Mouse (Mus musculus): ENCODE results near the gene Zkscan14. TPM values are rescaled to one million over a fixed set of nuclear protein-coding genes. Genes with fewer than 3 reads are reported as not detected.
"Not testable (repeated sequence)": the region's sequence is repeated elsewhere in the genome, so short reads cannot be mapped to it uniquely, and the experiment has no call there.

The Zkscan14 gene
- 13.8 and 15.0 TPM in 2 replicates for polyA plus RNA-seq (2015; fragmentation: Nextera tagmentation; extraction: Ambion mirVana)

DNA sequence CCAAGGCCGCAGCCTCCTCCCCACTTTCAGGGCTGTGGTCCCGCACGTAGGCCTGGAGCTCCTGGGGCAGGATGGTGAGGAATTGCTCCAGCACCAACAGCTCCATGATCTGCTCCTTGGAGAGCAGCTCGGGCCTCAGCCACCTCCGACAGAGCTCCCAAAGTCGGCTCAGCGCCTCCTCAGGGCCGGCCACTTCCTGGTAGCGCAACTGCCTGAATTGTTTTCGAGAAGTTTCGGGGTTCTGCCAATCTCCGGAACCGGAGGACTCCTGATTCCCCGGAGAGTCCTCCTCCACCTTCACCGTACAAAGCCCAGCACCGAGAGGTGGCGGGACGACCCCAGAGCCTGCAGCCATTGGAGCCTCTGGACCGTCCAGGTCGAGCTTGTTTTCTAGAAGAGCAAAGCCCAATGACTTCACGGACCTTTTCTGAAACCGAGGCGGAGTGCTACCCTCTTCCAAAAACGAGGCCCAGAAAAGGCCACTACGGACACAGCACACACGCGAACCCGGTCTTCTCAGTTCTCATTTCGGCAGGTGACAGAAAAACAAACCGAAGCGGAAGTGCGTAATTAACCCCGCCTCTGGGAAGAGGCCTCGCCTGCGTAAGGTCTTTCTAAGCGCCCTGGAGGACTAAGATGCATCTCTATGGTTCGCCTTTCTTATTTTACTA is at the start of gene Zkscan14:
Zkscan14 (minus strand) TSS at position 548 of the 671 bp plus-strand sequence.
- no peaks in the 10 kb centered on the region for H3K27me3 ChIP-seq
- ATAC-seq, result peak; percentile 12
- H3K36me3 ChIP-seq, result peaks cover 11% of the 10 kb centered on the region
- H3K4me3 ChIP-seq (replicated peaks), result peak within 1 kb of the TSS; percentile 62
- peaks cover 31% of the 10 kb centered on the region for H3K4me1 ChIP-seq (replicated peaks)
- no peaks in the 10 kb centered on the region for H3K9me3 ChIP-seq
- WGBS, result 2% methylated on average over 37 of the region's 37 CpGs
- peak within 1 kb of the TSS; percentile 90 for H3K9ac ChIP-seq (replicated peaks)
- H3K4me2 ChIP-seq (replicated peaks), result peak within 1 kb of the TSS; percentile 99
- H3K27ac ChIP-seq, result peak within 1 kb of the TSS; percentile 64; the same call in 1 of the 2 replicates

DNA sequence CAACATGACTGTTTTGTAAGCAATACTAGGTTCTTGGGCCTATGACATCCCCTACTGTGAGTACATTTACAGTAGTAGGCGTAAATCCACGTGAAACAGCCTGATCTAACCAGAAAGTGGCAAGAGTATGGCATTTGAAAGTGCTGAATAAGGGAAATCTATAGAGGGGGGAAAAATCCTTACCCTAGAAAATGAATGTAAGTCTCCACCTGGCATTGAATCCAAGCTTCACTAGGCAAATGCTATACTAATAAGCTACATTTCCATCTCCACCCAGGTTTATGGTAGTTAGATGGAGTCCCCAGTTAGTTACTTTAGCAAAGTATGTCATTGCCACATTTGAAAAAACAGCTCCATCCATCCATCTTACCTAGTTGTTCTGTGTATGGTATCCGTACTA is 47.9 kb upstream of the Zkscan14 start:
- no peak overlapping the region for H3K9ac ChIP-seq (replicated peaks)
- H3K4me1 ChIP-seq (replicated peaks), result no peaks in the 10 kb centered on the region
- no peaks in the 10 kb centered on the region for H3K27me3 ChIP-seq
- ATAC-seq, result no peak
- no peaks in the 10 kb centered on the region for H3K9me3 ChIP-seq
- no peak overlapping the region for H3K4me2 ChIP-seq (replicated peaks)
- H3K4me3 ChIP-seq (replicated peaks), result no peak overlapping the region
- WGBS, result 94% methylated on average over 3 of the region's 3 CpGs
- peaks cover 70% of the 10 kb centered on the region for H3K36me3 ChIP-seq
- H3K27ac ChIP-seq, result no peak overlapping the region

DNA sequence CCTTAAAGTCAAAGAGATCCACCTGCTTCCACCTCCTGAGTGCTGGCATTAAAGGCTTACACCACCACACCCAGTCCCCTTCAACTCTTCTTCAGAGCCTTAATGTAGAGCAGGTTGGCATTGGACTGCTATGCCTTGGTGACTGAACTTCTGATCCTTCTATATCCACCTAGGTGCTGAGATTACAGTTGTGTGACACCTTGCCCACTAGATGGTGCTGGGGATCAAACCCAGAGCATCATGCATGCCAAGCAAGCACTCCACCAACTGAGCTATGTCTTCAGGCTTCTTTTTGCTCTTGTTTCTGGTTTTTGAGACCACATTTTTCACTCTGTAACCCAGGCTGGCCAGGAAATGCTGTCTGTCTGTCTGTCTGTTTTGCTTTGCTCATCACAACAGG is 33.0 kb upstream of the Zkscan14 start:
- Histone ChIP-seq H3K27ac (no peak overlapping the region), H3K4me2 (replicated peaks) (no peak overlapping the region), H3K36me3 (peaks cover 55% of the 10 kb centered on the region), H3K9me3 (no peaks in the 10 kb centered on the region), H3K9ac (replicated peaks) (no peak overlapping the region), H3K4me1 (replicated peaks) (peaks cover 21% of the 10 kb centered on the region), H3K4me3 (replicated peaks) (no peak overlapping the region), H3K27me3 (no peaks in the 10 kb centered on the region)
- no peak for ATAC-seq

DNA sequence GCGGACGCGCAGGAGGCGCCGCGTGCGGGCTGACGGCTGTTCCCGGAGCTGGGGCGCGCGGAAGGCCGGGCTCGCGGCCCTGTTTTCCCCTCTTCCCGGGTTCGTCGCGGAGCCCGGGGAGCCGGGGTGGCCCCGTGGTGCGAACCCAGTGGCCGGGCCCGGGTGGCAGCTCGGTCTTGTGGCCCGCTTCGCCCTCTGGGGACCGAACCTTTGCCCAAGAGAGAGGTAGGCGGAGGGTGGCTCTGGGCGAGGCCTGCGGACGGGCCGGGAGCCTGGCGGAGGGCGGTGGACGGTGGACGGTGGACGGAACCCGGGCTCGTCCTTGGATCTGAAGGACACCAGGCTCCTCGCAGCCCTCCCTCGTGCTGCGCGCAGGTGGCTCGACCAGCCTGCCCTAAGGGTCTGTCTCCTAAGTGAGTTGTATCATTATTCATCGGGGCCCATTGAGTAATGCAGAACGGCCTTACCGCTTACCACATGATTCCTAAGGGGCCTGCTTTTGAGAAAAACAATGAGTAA is 30.3 kb upstream of the Zkscan14 start:
- Histone ChIP-seq H3K4me1 (replicated peaks) (peaks cover 21% of the 10 kb centered on the region), H3K9me3 (no peaks in the 10 kb centered on the region), H3K9ac (replicated peaks) (peak overlapping the region; percentile 98), H3K27ac (peak overlapping the region; percentile 84), H3K4me3 (replicated peaks) (peak overlapping the region; percentile 91), H3K36me3 (peaks cover 34% of the 10 kb centered on the region), H3K27me3 (no peaks in the 10 kb centered on the region), H3K4me2 (replicated peaks) (peak overlapping the region; percentile 69)
- under 1% methylated on average over 38 of the region's 49 CpGs for WGBS
- no peak for ATAC-seq

DNA sequence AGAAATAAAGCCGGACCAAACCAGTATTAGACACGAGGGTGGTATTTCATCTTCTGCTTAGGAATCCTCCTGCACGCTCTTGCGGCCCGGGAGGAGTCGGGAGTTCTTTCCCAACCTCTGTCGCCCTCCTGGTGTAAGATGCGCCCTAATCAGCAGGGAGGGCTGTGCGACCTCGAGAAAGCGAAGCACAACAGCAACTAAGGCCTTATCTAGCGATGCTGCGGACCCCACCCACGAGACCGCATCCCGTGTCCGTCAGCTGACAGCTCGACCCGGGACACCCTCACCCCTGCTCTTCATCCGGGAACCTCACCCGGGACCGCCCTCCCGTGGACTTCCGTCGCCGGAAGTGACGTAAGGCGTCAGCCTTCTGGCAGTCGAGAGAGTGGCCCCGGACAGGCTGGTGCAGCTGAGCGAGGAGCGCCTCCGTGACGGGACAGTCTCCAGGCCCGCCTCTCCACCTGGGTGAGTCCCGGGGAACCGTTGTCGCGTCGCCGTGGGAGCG is 29.8 kb upstream of the Zkscan14 start, which contains the start of gene Zfp655:
Zfp655 (plus strand) TSS at position 349 of the 505 bp plus-strand sequence.
- Histone ChIP-seq H3K27me3 (no peaks in the 10 kb centered on the region), H3K4me1 (replicated peaks) (peaks cover 21% of the 10 kb centered on the region), H3K9me3 (no peaks in the 10 kb centered on the region), H3K4me3 (replicated peaks) (peak within 1 kb of the TSS; percentile 91), H3K4me2 (replicated peaks) (peak within 1 kb of the TSS; percentile 69), H3K9ac (replicated peaks) (peak within 1 kb of the TSS; percentile 98), H3K36me3 (peaks cover 31% of the 10 kb centered on the region), H3K27ac (peak within 1 kb of the TSS; percentile 84)
- 0% methylated on average over 42 of the region's 42 CpGs for WGBS
- ATAC-seq, result peak; percentile 98

DNA sequence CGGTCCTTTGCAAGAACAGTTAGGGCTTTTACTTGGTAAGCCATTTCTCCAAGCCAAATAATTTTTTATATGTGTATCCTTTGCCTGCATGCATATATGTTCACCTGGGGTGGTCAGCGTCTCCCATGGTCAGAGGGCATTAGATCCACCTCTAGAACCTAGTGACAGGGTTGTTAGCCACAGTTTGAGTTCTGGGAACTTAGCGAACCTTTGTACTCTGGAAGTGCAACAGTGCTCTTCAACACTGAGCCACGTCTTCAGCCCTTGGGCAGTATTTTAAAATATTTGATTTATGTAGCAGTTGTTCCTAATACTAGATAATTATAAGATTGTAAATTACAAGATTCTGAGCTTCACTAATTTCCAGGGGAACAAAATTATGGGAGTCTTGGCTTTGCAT is 29.0 kb upstream of the Zkscan14 start:
- peaks cover 21% of the 10 kb centered on the region for H3K4me1 ChIP-seq (replicated peaks)
- no peak overlapping the region for H3K27ac ChIP-seq
- H3K36me3 ChIP-seq, result peaks cover 24% of the 10 kb centered on the region
- no peak for ATAC-seq
- H3K4me2 ChIP-seq (replicated peaks), result peak overlapping the region; percentile 69
- peak overlapping the region; percentile 91 for H3K4me3 ChIP-seq (replicated peaks)
- H3K9me3 ChIP-seq, result no peaks in the 10 kb centered on the region
- H3K9ac ChIP-seq (replicated peaks), result peak overlapping the region; percentile 98
- no peaks in the 10 kb centered on the region for H3K27me3 ChIP-seq
- WGBS, result 86% methylated on average over 4 of the region's 4 CpGs

DNA sequence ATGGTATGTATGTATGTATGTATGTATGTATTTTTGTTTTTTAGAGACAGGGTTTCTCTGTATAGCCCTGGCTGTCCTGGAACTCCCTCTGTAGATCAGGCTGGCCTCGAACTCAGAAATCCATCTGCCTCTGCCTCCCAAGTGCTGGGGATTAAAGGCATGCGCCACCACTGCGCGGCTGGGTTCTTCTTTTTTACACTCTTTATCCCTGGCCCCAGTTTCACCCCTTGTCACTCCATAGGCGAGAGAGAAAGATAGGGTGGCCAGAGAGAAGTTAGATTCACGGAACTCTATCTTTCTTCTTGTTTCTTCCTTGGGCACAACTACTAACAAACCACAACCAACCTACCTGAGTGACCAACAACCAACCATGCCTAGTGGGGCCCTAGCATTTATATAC is 27.6 kb upstream of the Zkscan14 start:
- H3K4me3 ChIP-seq (replicated peaks); H3K9ac ChIP-seq (replicated peaks); H3K27me3 ChIP-seq; H3K4me2 ChIP-seq (replicated peaks); ATAC-seq; H3K27ac ChIP-seq; H3K9me3 ChIP-seq: not testable (repeated sequence)
- Histone ChIP-seq H3K36me3 (peaks cover 11% of the 10 kb centered on the region), H3K4me1 (replicated peaks) (peaks cover 21% of the 10 kb centered on the region)
- WGBS, result 85% methylated on average over 6 of the region's 6 CpGs

DNA sequence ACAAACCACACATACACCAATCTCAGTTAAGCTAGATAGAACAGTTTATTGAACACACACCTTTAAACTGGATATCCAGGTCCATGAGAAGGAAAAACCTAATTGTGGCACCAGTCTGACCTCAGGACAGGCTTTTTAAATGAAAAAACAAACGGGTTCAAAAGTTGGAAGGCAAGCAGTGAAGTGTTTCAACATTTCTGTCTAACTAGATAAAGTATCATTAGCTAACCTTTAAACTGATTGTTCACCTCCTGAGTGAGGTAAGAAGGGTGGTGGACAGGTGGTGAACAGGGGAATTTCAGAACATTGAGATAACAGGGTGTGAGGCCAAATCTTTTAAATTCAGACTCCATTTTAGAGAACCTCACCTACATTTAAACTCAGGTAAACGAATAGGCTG is 24.8 kb upstream of the Zkscan14 start:
- 60% methylated on average over 2 of the region's 2 CpGs for whole genome bisulfite sequencing
- no peak overlapping the region for H3K4me2 ChIP-seq (replicated peaks)
- peaks cover 7% of the 10 kb centered on the region for H3K4me1 ChIP-seq (replicated peaks)
- no peak overlapping the region for H3K9ac ChIP-seq (replicated peaks)
- no peaks in the 10 kb centered on the region for H3K27me3 ChIP-seq
- no peak for ATAC-seq
- H3K27ac ChIP-seq, result no peak overlapping the region
- no peak overlapping the region for H3K4me3 ChIP-seq (replicated peaks)
- H3K36me3 ChIP-seq, result peaks cover 21% of the 10 kb centered on the region
- no peaks in the 10 kb centered on the region for H3K9me3 ChIP-seq

DNA sequence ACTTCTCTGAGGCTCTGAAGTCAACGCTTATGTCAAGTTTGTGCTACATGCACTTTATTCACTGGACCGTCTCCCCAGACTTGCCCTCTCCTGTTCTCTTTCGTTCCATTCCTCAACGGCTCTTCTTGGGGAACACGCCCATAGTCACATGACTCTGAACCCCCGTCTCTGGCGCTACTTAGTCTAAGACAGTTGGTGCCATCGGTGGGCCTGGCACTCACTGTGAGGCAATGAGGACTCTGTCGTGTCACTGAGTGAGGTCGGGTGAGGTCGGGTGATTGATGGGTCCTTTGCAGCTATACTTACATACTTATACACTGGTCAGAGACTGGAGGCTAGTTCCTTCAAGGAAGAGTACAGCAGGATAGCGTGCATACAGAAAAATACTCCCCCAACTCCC is 21.7 kb upstream of the Zkscan14 start:
- Histone ChIP-seq H3K36me3 (peaks cover 49% of the 10 kb centered on the region), H3K4me3 (replicated peaks) (no peak overlapping the region), H3K27me3 (no peaks in the 10 kb centered on the region), H3K4me1 (replicated peaks) (no peaks in the 10 kb centered on the region), H3K9me3 (no peaks in the 10 kb centered on the region), H3K4me2 (replicated peaks) (no peak overlapping the region), H3K27ac (no peak overlapping the region), H3K9ac (replicated peaks) (no peak overlapping the region)
- WGBS, result 87% methylated on average over 12 of the region's 12 CpGs
- no peak for ATAC-seq

DNA sequence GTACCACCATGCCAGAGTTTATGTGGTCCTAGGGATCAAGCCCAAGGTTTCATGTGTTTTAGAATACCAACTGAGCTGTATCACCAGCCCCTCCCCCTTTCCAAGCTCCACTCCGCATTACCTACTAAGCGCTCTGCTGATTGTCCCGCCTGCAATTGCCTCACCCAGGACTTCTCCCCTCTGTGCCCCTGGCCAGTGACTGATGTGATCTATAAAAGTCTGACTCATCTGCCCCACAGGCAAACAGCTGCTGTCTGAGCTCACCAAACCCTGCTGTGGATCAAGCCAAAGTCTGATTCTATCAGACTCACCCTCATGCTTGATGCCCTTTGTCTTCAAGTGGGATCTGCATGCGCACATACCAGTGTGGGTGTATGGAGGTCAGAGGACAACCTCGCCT is 21.2 kb upstream of the Zkscan14 start:
- WGBS, result 85% methylated on average over 5 of the region's 5 CpGs
- Histone ChIP-seq H3K27ac (no peak overlapping the region), H3K27me3 (no peaks in the 10 kb centered on the region), H3K4me1 (replicated peaks) (no peaks in the 10 kb centered on the region), H3K9ac (replicated peaks) (no peak overlapping the region), H3K36me3 (peaks cover 55% of the 10 kb centered on the region), H3K4me2 (replicated peaks) (no peak overlapping the region), H3K4me3 (replicated peaks) (no peak overlapping the region), H3K9me3 (no peaks in the 10 kb centered on the region)
- ATAC-seq, result no peak

DNA sequence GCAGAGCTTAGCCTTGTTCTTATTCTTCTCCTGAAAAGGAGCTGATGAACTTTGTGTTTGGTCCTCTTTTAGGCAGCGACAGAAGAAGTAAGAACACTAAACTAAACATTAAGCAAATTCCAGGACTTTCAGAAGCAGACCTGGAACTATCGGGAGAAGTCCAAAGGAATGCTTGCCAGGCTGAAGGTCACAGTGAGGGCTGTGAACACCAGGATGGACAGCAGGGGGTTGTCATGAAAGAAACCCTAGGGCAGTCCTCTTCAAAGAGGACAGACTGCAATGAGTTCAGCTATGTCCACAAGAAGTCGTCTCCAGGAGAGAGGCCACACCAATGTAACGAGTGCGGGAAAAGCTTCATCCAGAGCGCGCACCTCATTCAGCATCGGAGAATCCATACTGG is 18.3 kb upstream of the Zkscan14 start:
- no peak overlapping the region for H3K9ac ChIP-seq (replicated peaks)
- WGBS, result 91% methylated on average over 8 of the region's 8 CpGs
- peaks cover 63% of the 10 kb centered on the region for H3K36me3 ChIP-seq
- H3K4me3 ChIP-seq (replicated peaks), result no peak overlapping the region
- H3K27ac ChIP-seq, result no peak overlapping the region
- no peaks in the 10 kb centered on the region for H3K27me3 ChIP-seq
- H3K4me1 ChIP-seq (replicated peaks), result no peaks in the 10 kb centered on the region
- no peak overlapping the region for H3K4me2 ChIP-seq (replicated peaks)
- H3K9me3 ChIP-seq, result no peaks in the 10 kb centered on the region
- ATAC-seq, result no peak

DNA sequence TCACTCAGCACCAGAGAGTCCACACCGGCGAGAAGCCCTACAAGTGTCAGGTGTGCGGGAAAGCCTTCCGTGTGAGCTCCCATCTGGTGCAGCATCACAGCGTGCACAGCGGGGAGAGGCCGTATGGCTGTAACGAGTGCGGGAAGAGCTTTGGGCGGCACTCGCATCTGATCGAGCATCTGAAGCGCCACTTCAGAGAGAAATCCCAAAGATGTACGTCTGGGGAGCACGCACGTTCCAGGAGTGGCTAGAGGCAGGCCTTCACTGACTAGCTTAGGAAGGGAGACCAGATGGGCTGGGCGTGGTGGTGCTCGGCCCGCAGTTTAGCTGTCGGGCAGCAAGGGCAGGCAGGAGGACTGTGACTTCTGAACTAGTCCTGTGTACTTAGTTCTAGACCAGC is 17.0 kb upstream of the Zkscan14 start:
- H3K36me3 ChIP-seq, result peaks cover 73% of the 10 kb centered on the region
- no peak overlapping the region for H3K9ac ChIP-seq (replicated peaks)
- no peak overlapping the region for H3K27ac ChIP-seq
- WGBS, result 95% methylated on average over 20 of the region's 20 CpGs
- no peak overlapping the region for H3K4me2 ChIP-seq (replicated peaks)
- H3K4me1 ChIP-seq (replicated peaks), result no peaks in the 10 kb centered on the region
- no peak overlapping the region for H3K4me3 ChIP-seq (replicated peaks)
- H3K27me3 ChIP-seq, result no peaks in the 10 kb centered on the region
- no peaks in the 10 kb centered on the region for H3K9me3 ChIP-seq
- ATAC-seq, result no peak
